Mouse (Mus musculus) lung, postnatal 0 days (tissue): ENCODE results near the gene Wnt2. TPM values are rescaled to one million over a fixed set of nuclear protein-coding genes. Genes with fewer than 3 reads are reported as not detected.

Source experiments
- ATAC-seq: fragments of 200-750 bp; cut with Nextera tagmentation; 2 replicates; pipeline ENCODE4 v1.8.0; 2017; ENCODE audit warnings: moderate library complexity
- DNase-seq: peaks from one replicate; pipeline ENCODE4 v3.0.0-alpha.2; 2016; ENCODE audit warnings: low spot score
- H3K27ac ChIP-seq: fragments of 300-500 bp; sonication (generic); 2 replicates; pipeline ENCODE4 v1.5.1; 2014; ENCODE audit warnings: antibody characterized with exemption, mild to moderate bottlenecking, low read length, mixed read lengths
- H3K27me3 ChIP-seq: fragments of 300-500 bp; sonication (generic); replicated peaks from 2 replicates; pipeline ENCODE4 v1.6.1; 2014; ENCODE audit warnings: low read length, mixed read lengths; ENCODE audit not compliant: insufficient read depth
- H3K36me3 ChIP-seq: fragments of 300-500 bp; sonication (generic); 2 replicates; pipeline ENCODE4 v1.6.1; 2014; ENCODE audit warnings: low read length, mixed read lengths; ENCODE audit not compliant: insufficient read depth
- H3K4me1 ChIP-seq: fragments of 300-500 bp; sonication (generic); 2 replicates; pipeline ENCODE4 v1.6.1; 2014; ENCODE audit warnings: antibody characterized with exemption, low read depth, low read length, mixed read lengths; ENCODE audit not compliant: insufficient read depth
- H3K4me2 ChIP-seq: fragments of 300-500 bp; sonication (generic); replicated peaks from 2 replicates; pipeline ENCODE4 v1.6.1; 2014; ENCODE audit warnings: low read depth, mild to moderate bottlenecking, low read length, moderate library complexity, mixed read lengths
- H3K4me3 ChIP-seq: fragments of 300-500 bp; sonication (generic); 2 replicates; pipeline ENCODE4 v1.5.1; 2014; ENCODE audit warnings: low read depth, low read length
- H3K9ac ChIP-seq: fragments of 300-500 bp; sonication (generic); replicated peaks from 2 replicates; pipeline ENCODE4 v1.6.1; 2014; ENCODE audit warnings: low read depth, mild to moderate bottlenecking
- H3K9me3 ChIP-seq: fragments of 300-500 bp; sonication (generic); 2 replicates; pipeline ENCODE4 v1.6.1; 2016; ENCODE audit warnings: low read length, mixed read lengths
- CTCF ChIP-seq: IDR thresholded peaks from 2 replicates; pipeline ENCODE4 v1.5.1; 2016; ENCODE audit warnings: antibody characterized with exemption, mild to moderate bottlenecking
- EP300 ChIP-seq: IDR thresholded peaks from 2 replicates; pipeline ENCODE4 v1.6.1; 2016; ENCODE audit warnings: antibody characterized with exemption, mild to moderate bottlenecking, control low read depth
- WGBS: fragments of 180-500 bp; shearing (Covaris S2); extraction: QIAGEN DNeasy Blood & Tissue Kit; methylation state at CpG from one replicate; pipeline ENCODE4 v1.1.7; 2014; 5-methylcytosine and 5-hydroxymethylcytosine counted together
- polyA plus RNA-seq: library from polyadenylated mRNA; unstranded; fragments of >200 nt; fragmentation: Nextera tagmentation; extraction: Ambion mirVana; gene quantifications from 2 replicates; pipeline ENCODE4 v1.2.1, GENCODE M21; 2015

Wnt2 gene
- polyA plus RNA-seq, result 54.6 and 56.1 TPM in 2 replicates

DNA sequence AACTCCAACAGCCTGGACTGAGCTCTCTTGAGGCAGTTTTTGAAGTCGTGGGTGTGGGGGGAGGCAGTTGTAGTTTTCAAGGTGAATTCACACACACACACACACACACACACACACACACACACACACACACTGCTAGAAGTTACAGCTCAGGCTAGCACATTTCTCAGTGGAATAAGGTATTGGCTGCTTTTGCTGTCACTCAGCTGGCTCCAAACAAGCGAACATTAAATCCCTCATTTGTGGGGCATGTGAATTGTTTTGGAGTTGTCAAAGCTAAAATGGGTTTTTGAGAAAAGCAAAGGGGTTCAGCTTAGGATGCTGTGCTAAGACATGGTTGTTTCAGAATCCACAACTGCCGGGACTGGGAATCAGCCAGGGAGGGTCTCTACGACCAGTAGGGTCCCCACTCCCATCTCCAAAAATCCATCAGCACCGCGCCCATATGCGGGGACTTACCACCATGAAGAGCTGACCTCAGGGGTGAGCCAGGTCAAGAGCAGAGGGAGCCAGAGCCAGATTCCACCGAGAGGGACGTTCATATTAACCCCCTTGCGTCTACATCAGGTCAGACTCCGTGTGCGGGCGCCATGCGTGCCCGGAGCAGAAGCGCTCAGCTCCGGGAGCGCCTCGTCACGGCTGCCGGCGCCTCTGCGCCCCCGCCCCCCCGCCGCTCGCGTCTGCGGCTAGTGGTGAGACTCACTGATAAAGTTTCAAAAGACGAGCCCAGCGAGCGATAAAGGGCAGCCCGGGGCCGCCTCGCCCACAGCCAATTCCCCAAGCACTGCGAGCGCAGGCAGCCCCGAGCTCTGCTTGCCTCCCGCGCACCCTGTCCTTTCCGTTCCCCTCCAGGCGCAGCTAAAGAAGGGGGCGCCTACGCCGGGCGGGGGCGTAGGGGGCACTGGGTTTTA lies at the start of gene Wnt2:
TSS of gene Wnt2 (minus strand) at position 840 of the 911 bp plus-strand sequence.
- Histone ChIP-seq H3K27ac (peak within 1 kb of the TSS; percentile 81), H3K9me3 (no peaks in the 10 kb centered on the region), H3K4me3 (peak within 1 kb of the TSS; percentile 44), H3K36me3 (no peaks in the 10 kb centered on the region), H3K4me1 (peaks cover 3% of the 10 kb centered on the region; the same call in 1 of the 2 replicates), H3K4me2 (peak within 1 kb of the TSS; percentile 64), H3K27me3 (peaks cover 10% of the 10 kb centered on the region), H3K9ac (peak within 1 kb of the TSS; percentile 29)
- DNase-seq (peak; percentile 48), ATAC-seq (peak; percentile 23)
- TF ChIP-seq EP300 (no peak), CTCF (no peak)
- under 1% methylated on average over 43 of the region's 47 CpGs for WGBS

DNA sequence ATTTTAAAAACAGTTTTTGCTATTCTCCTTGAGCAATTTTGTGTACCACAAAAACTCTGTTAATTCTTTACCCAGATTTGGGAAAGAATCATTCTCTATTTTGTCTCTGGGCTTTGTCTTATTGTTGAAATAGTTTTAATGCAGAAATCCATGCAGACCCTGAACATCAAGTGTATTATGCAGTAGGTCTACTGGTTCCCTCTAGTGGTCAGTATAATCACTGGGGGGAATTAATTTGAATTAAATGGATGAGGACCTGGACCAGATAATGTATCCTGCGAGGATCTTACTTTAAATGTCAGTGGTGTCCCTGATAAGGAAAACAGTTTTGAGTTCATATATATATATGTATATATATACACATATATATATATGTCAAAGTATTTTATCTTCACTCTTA lies 48.2 kb upstream of the Wnt2 start:
- Histone ChIP-seq H3K27me3 (no peaks in the 10 kb centered on the region), H3K36me3 (no peaks in the 10 kb centered on the region), H3K4me2 (no peak overlapping the region), H3K9me3 (no peaks in the 10 kb centered on the region), H3K4me1 (no peaks in the 10 kb centered on the region), H3K4me3 (no peak overlapping the region), H3K9ac (no peak overlapping the region), H3K27ac (no peak overlapping the region)
- TF ChIP-seq EP300, result no peak
- peak; percentile 80 for TF ChIP-seq CTCF
- ATAC-seq (no peak; the same call in 1 of the 2 replicates), DNase-seq (peak; percentile 75)
- WGBS, result 25% methylated on average over 1 of the region's 1 CpGs

DNA sequence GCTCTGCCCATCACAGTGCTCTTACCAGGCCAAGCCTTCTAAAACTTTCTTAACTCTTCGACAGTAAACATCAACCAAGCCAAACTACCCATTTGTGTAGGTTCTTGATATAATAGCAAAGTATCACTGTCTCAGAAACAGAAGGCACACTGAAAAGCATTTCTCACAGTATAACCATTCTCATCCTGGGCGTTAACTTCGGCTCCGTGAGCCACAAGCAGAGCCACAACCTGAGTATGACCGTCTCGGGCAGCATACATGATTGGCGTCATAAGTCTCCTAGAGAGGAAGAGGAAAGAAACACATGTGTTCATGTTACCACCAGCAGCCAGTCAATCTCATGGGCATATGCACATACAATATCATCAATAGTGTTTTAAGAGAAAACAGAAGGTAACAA lies 46.6 kb upstream of the Wnt2 start:
- no peak overlapping the region for H3K4me3 ChIP-seq
- ATAC-seq, result no peak
- H3K4me2 ChIP-seq, result no peak overlapping the region
- H3K9ac ChIP-seq, result no peak overlapping the region
- no peaks in the 10 kb centered on the region for H3K27me3 ChIP-seq
- no peaks in the 10 kb centered on the region for H3K36me3 ChIP-seq
- 61% methylated on average over 7 of the region's 7 CpGs for WGBS
- H3K4me1 ChIP-seq, result no peaks in the 10 kb centered on the region
- 0 out of 2 replicates have a peak overlapping the region, but pooled peaks have one; percentile 2 for H3K27ac ChIP-seq
- no peaks in the 10 kb centered on the region for H3K9me3 ChIP-seq
- DNase-seq, result no peak
- TF ChIP-seq CTCF (no peak), EP300 (no peak)

DNA sequence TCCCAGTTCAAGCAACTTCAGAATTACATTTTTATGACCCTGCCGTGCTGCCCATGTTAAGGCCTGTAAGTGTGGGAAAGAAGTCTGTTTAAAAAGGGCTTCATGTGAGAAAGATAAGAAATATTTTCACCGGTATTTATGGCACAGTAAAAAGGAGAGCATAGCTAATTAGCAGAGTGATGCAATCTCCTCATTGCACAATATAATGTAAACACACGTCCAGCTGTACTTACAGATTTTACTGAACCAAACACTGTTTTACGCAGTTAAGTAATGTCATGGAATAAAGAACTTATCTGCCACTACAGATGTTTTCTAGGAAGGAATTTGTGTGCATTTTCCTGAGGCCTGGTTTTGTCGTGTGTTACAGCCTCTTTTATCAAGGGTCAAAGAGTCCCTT lies 46.2 kb upstream of the Wnt2 start:
- no peak for TF ChIP-seq CTCF
- TF ChIP-seq EP300, result peak; percentile 45; the same call in 1 of the 2 replicates
- Histone ChIP-seq H3K36me3 (no peaks in the 10 kb centered on the region), H3K4me2 (no peak overlapping the region), H3K4me3 (no peak overlapping the region), H3K27ac (0 out of 2 replicates have a peak overlapping the region, but pooled peaks have one; percentile 2), H3K4me1 (no peaks in the 10 kb centered on the region), H3K27me3 (no peaks in the 10 kb centered on the region), H3K9ac (no peak overlapping the region), H3K9me3 (no peaks in the 10 kb centered on the region)
- peak; percentile 49 for ATAC-seq
- 5% methylated on average over 5 of the region's 5 CpGs for WGBS
- peak; percentile 50 for DNase-seq

DNA sequence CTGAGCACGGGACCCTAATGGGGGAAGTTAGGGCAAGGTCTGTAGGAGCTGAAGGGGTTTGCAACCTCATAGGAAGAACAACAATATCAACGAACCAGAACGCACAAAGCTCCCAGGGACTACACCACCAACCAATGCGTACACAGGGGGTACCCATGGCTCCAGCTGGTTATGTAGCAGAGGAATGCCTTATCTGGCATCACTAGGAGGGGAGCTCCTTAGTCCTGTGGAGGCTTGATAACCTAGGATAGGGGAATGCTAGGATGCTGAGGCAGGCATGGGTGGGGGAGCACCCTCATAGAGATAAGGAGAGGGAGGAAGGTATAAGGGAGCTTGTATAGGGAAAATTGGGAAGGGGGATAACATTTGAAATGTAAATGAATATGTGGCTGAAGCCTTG lies 27.5 kb upstream of the Wnt2 start:
- no peak overlapping the region for H3K9ac ChIP-seq
- no peak overlapping the region for H3K4me2 ChIP-seq
- H3K4me3 ChIP-seq, result no peak overlapping the region
- H3K9me3 ChIP-seq, result no peaks in the 10 kb centered on the region
- DNase-seq (no peak), ATAC-seq (no peak)
- no peaks in the 10 kb centered on the region for H3K4me1 ChIP-seq
- no peak for TF ChIP-seq EP300
- TF ChIP-seq CTCF, result no peak
- 86% methylated on average over 4 of the region's 4 CpGs for WGBS
- H3K27me3 ChIP-seq, result no peaks in the 10 kb centered on the region
- no peaks in the 10 kb centered on the region for H3K36me3 ChIP-seq
- H3K27ac ChIP-seq, result no peak overlapping the region

DNA sequence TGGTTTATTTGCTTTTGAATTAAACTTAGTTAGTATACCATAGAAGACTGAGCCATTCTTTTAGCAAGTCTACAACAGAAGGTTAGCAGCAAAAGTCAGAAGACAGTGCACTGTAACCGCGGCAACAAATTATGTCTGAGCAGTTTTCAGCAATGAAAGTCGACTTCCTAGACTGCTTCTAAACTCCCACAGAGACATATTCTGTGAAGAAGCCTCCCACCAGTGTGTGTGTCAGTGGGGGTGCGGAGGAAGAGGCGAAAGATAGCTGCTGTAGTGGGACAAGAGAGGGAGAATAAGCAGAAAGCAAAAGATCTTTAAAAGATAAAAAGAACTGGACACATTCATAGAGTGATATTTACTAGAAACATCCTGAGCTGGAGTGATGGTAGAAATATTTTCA lies 21.3 kb upstream of the Wnt2 start:
- Histone ChIP-seq H3K36me3 (no peaks in the 10 kb centered on the region), H3K4me1 (no peaks in the 10 kb centered on the region), H3K4me3 (no peak overlapping the region), H3K27me3 (no peaks in the 10 kb centered on the region), H3K4me2 (no peak overlapping the region), H3K9me3 (no peaks in the 10 kb centered on the region), H3K27ac (no peak overlapping the region), H3K9ac (no peak overlapping the region)
- ATAC-seq (no peak), DNase-seq (no peak)
- WGBS, result 43% methylated on average over 5 of the region's 5 CpGs
- no peak for TF ChIP-seq CTCF
- no peak for TF ChIP-seq EP300
